Mouse (Mus musculus) left cerebral cortex, adult 6 months (tissue): ENCODE results near the gene Stx19. TPM values are rescaled to one million over a fixed set of nuclear protein-coding genes. Genes with fewer than 3 reads are reported as not detected.

Source experiments
- long read RNA-seq, 2 experiments: library from polyadenylated mRNA; unstranded; transcript quantifications; one replicate each; pipeline ENCODE4 v2.0.0; 2019 to 2020
- polyA plus RNA-seq: library from polyadenylated mRNA; unstranded; fragments of <200 nt; fragmentation: Nextera tagmentation; gene quantifications from 2 replicates; pipeline ENCODE4 v1.2.3, GENCODE M21; 2021

The Stx19 gene
- not detected in 2 replicates for polyA plus RNA-seq
- long read RNA-seq, experiment 1 = 0 reads
- long read RNA-seq, experiment 2 = 0 reads

DNA sequence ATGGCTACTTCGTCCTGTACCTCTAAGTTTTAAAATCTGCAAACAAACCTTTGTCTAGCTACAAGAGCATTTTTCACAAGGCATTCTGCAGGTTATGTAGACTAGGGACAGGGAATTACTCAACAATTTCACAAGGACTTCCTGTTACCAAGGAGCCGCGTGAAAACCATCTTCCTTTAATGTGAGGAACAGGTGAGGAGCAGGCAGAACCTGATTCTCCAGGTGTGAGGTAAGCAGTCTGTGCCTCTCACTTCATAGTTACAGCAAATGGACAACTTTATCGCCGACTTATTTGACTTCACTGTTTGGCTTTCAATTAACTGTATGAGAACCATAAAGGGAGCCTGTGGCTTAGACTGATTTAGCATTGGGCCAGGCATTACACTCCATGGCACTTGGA lies at the start of gene Stx19:
Gene Stx19, plus strand, starts transcription at position 186 of the 400 bp plus-strand sequence.

DNA sequence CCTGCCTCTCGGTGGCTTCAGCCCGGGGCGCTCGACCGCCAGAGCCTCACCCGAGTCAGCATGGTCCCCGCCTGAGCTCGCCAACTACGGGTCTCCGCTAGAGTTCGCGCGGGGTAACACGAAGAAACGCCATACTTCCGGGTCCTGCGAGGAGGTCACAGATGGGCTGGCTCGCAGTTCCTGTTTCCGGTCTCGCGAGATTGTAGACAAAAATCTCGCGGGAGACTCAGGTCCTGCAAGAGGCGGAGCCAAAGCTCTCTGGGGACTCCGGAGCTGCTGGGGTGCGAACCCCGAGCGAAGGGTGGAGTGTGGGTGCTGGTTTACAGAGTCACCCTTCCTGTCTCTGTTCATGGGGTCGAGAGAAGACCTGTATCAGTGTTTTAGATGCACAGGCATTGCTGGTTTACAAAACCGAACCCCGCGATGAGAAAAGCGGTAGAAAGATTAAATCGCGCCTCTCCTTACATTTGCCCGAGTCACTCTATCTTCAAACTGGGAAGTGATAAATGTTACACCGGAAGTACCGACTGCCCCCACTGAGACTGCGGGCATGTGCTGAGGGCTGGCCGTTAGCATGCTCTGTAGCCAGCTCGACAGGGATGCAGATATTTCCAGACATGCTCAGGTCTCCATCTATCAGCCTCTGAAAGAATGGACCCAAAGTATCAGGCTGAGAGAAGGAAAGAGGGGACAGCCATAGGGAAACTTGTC lies 27.7 kb upstream of the Stx19 start, which contains the start of gene Nsun3:
Gene Nsun3, minus strand, starts transcription at position 198 of the 711 bp plus-strand sequence.

GRCm38 (mm10) chr16:62846498-62847312 lies 32.2 kb downstream of the Stx19 start, which contains the start of gene Arl13b:
Arl13b (minus strand) TSS chr16:62847040.

GRCm38 (mm10) chr16:62854191-62855068 lies 40.0 kb downstream of the Stx19 start, which contains the start of gene Pros1:
Pros1 (plus strand) TSS chr16:62854307.

Other genes with a start within 250 kb of the Stx19 start
- 5.4 and 6.8 TPM in 2 replicates for gene Nsun3, start 27.9 kb upstream of the Stx19 start, polyA plus RNA-seq
- 9.5 and 11.0 TPM in 2 replicates for gene Arl13b, start 32.4 kb downstream of the Stx19 start, polyA plus RNA-seq
- 8.4 and 11.0 TPM in 2 replicates for gene Pros1, start 39.6 kb downstream of the Stx19 start, polyA plus RNA-seq